13 mouse cellular contexts compared by ENCODE assay signal in the genomic region with DNA sequence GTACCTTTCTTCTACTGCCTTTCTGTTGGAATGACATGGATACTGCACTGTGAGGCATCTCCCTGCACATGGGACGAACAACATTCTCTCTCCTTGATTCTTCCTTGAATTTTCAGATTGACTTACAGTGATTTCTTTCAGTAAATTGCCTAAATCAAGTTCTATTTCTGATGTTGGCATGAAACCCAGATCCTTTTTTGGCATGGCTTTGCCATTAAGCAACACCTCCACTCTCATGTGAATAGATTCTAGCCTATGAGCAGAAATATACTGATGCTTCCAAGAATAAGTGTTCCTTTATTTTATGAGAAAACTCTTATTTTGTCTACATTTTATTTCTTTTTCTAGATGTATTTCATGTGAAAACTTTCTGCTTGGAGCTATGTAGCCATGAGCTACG.
A peak's percentile ranks its signal among the peaks of the same experiment; 100 is the strongest.
DNase-seq lines count a peak whose midpoint lies in the region; TF ChIP-seq lines count a peak whose summit lies in the region.
"Had no signal": no experiment of that assay in that cellular context is flagged by ENCODE, and none has a peak within 500 bp of the region (broad histone marks: within the 10 kb centered on the region; RNA-seq: fewer than 3 reads in every experiment).

No protein-coding gene starts in this region.

- no peak for TF ChIP-seq CTCF in brain, embryonic 14.5 days (IDR thresholded peaks at IDR 0.05; ENCODE audit: borderline replicate concordance, extremely low read depth, insufficient read depth, insufficient read length)

- peak; percentile 6 for DNase-seq in adrenal gland, postnatal 14 days
- DNase-seq in adrenal gland, adult 8-10 months, result no peak
- DNase-seq in left cerebral cortex, postnatal 14 days (ENCODE audit: low spot score in 2 of 2), result peak; percentile 26 to 55
- no peak for DNase-seq in left cerebral cortex, adult 8-10 months (ENCODE audit: low spot score in 2 of 2)
- peak; percentile 16 for DNase-seq in brain, embryonic 14.5 days (ENCODE audit: low read depth)
- DNase-seq in cerebellum, adult 9-11 months, result no peak
- DNase-seq: cerebellum, adult 2 months; cerebellum, postnatal 14 days; embryo, embryonic 11 days; gastrocnemius, postnatal 36 days; heart, adult 11 months; heart, postnatal 10 days; heart, postnatal 4 days had no signal

- intact Hi-C loops in left cerebral cortex, postnatal 14 days (cut with DNase I), result no loop called here

- TF ChIP-seq POLR2A in brain, embryonic 14.5 days (IDR thresholded peaks at IDR 0.05; ENCODE audit: borderline replicate concordance, extremely low read depth, insufficient read depth, insufficient read length, poor library complexity, severe bottlenecking), result no peak

Comparison
In these comparisons a context has a peak if more than half of its experiments do, and no peak if none do; other contexts are left out.
1. DNase-seq: peak in adrenal gland, postnatal 14 days (single experiment), left cerebral cortex, postnatal 14 days (2 of 2) and brain, embryonic 14.5 days (single experiment); none in adrenal gland, adult 8-10 months (single experiment), left cerebral cortex, adult 8-10 months (0 of 2) and cerebellum, adult 9-11 months (single experiment).